Mouse (Mus musculus): Measurements from ENCODE around the gene Vmn1r183. TPM values are rescaled to one million over a fixed set of nuclear protein-coding genes. Genes with fewer than 3 reads are reported as not detected.

Gene Vmn1r183
- not detected in 2 replicates for polyA plus RNA-seq (2012)

- TF ChIP-seq GATA1 (IDR thresholded peaks at IDR 0.05; ENCODE audit: low read length) = no peak
Measured at GRCm38 (mm10) chr7:24052660-24053304, at the start of gene Vmn1r183. Gene Vmn1r183, plus strand, starts transcription at chr7:24053254.

- TF ChIP-seq GATA1 (IDR thresholded peaks at IDR 0.05; ENCODE audit: low read length) = no peak
Measured at GRCm38 (mm10) chr7:24081634-24082431, 28.8 kb downstream of the Vmn1r183 start, which contains the start of gene Zfp180. Gene Zfp180, plus strand, starts transcription at chr7:24081924.

- no peak for TF ChIP-seq GATA1 (IDR thresholded peaks at IDR 0.05; ENCODE audit: low read length)
Measured at GRCm38 (mm10) chr7:24082457-24083235, 29.6 kb downstream of the Vmn1r183 start.

- no peak for TF ChIP-seq GATA1 (IDR thresholded peaks at IDR 0.05; ENCODE audit: low read length)
Measured at GRCm38 (mm10) chr7:24086871-24087270, 33.8 kb downstream of the Vmn1r183 start.

GRCm38 (mm10) chr7:24087485-24088125 is 34.6 kb downstream of the Vmn1r183 start:
- no peak for TF ChIP-seq GATA1 (IDR thresholded peaks at IDR 0.05; ENCODE audit: low read length)

- no peak for TF ChIP-seq GATA1 (IDR thresholded peaks at IDR 0.05; ENCODE audit: low read length)
Measured at GRCm38 (mm10) chr7:24104403-24104802, 51.3 kb downstream of the Vmn1r183 start.

GRCm38 (mm10) chr7:24105144-24105703 is 52.2 kb downstream of the Vmn1r183 start:
- no peak for TF ChIP-seq GATA1 (IDR thresholded peaks at IDR 0.05; ENCODE audit: low read length)

- TF ChIP-seq GATA1 (IDR thresholded peaks at IDR 0.05; ENCODE audit: low read length) = no peak
Measured at GRCm38 (mm10) chr7:24110839-24111238, 57.8 kb downstream of the Vmn1r183 start.

- TF ChIP-seq GATA1 (IDR thresholded peaks at IDR 0.05; ENCODE audit: low read length) = no peak
Measured at GRCm38 (mm10) chr7:24111772-24112155, 58.7 kb downstream of the Vmn1r183 start.

- TF ChIP-seq GATA1 (IDR thresholded peaks at IDR 0.05; ENCODE audit: low read length) = no peak
Measured at GRCm38 (mm10) chr7:24112156-24112856, 59.3 kb downstream of the Vmn1r183 start, which contains the start of gene Zfp112. Gene Zfp112, plus strand, starts transcription at chr7:24112314.

- no peak for TF ChIP-seq GATA1 (IDR thresholded peaks at IDR 0.05; ENCODE audit: low read length)
Measured at GRCm38 (mm10) chr7:24113001-24113400, 59.9 kb downstream of the Vmn1r183 start.

Other genes with a start within 250 kb of the Vmn1r183 start
- not detected in 2 replicates for gene Vmn1r175, start 242.6 kb upstream of the Vmn1r183 start, polyA plus RNA-seq (2012)
- gene Vmn1r176, start 215.9 kb upstream of the Vmn1r183 start, polyA plus RNA-seq (2012) = not detected in 2 replicates
- gene Vmn1r177, start 186.8 kb upstream of the Vmn1r183 start, polyA plus RNA-seq (2012) = not detected in 2 replicates
- gene Vmn1r178, start 161.2 kb upstream of the Vmn1r183 start, polyA plus RNA-seq (2012) = not detected in 2 replicates
- not detected in 2 replicates for gene Vmn1r179, start 126.3 kb upstream of the Vmn1r183 start, polyA plus RNA-seq (2012)
- not detected in 2 replicates for gene Vmn1r180, start 102.6 kb upstream of the Vmn1r183 start, polyA plus RNA-seq (2012)
- not detected in 2 replicates for gene Vmn1r181, start 78.6 kb upstream of the Vmn1r183 start, polyA plus RNA-seq (2012)
- not detected in 2 replicates for gene V1rd19, start 51.6 kb upstream of the Vmn1r183 start, polyA plus RNA-seq (2012)
- gene Zfp180, start 28.7 kb downstream of the Vmn1r183 start, polyA plus RNA-seq (2012) = 12.0 and 14.5 TPM in 2 replicates
- gene Zfp112, start 59.1 kb downstream of the Vmn1r183 start, polyA plus RNA-seq (2012) = 0.05 TPM in 2 replicates
- 3.2 and 3.6 TPM in 2 replicates for gene Zfp235, start 80.9 kb downstream of the Vmn1r183 start, polyA plus RNA-seq (2012)
- not detected in 2 replicates for gene Zfp114, start 121.8 kb downstream of the Vmn1r183 start, polyA plus RNA-seq (2012)
- 0.37 and 0.95 TPM in 2 replicates for gene Zfp111, start 158.2 kb downstream of the Vmn1r183 start, polyA plus RNA-seq (2012)
- 0.31 and 0.56 TPM in 2 replicates for gene Zfp109, start 184.3 kb downstream of the Vmn1r183 start, polyA plus RNA-seq (2012)
- 0.08 and 0.09 TPM in 2 replicates for gene Zfp108, start 201.5 kb downstream of the Vmn1r183 start, polyA plus RNA-seq (2012)
- gene Zfp93, start 217.2 kb downstream of the Vmn1r183 start, polyA plus RNA-seq (2012) = 2.0 and 2.2 TPM in 2 replicates
- 7.2 and 9.2 TPM in 2 replicates for gene Zfp61, start 248.0 kb downstream of the Vmn1r183 start, polyA plus RNA-seq (2012)